Mouse (Mus musculus): Measurements from ENCODE around the gene Baiap2l2. TPM values are rescaled to one million over a fixed set of nuclear protein-coding genes. Genes with fewer than 3 reads are reported as not detected.
"Not testable (repeated sequence)": the region's sequence is repeated elsewhere in the genome, so short reads cannot be mapped to it uniquely, and the experiment has no call there.

Gene Baiap2l2
- total RNA-seq, 2 experiments from 2014 or later, result 3.1 to 3.2 TPM

GRCm38 (mm10) chr15:79251168-79251567 is 34.2 kb downstream of the Baiap2l2 start:
- intact Hi-C loops (cut with DNase I), result no loop called here
- Histone ChIP-seq H3K4me3 (no peak overlapping the region), H3K27ac (no peak overlapping the region)
- DNase-seq, result no peak
- no peak for TF ChIP-seq CTCF (IDR thresholded peaks at IDR 0.05)

DNA sequence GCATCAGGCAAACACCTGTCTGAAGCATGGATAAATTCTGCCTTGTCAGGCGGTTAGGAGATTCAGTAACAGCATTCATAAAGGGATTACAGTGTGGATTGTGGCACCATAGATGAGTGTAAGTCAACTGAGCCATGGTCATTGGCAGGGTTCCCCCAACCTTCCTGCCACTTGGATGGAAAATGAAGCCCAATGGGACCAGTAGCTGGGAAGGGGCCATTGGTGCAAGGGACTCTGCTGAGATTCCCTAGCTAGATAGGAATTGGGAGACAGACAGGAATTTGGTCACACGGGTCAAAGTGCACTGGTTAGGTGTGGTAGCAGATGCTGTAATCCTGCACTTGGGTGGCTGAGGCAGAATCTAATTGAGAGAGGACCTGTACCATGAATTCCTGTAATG is 35.1 kb downstream of the Baiap2l2 start:
- intact Hi-C loops (cut with DNase I), result no loop called here
- DNase-seq, result no peak
- no peak overlapping the region for H3K27ac ChIP-seq
- no peak overlapping the region for H3K4me3 ChIP-seq
- no peak for TF ChIP-seq CTCF (IDR thresholded peaks at IDR 0.05)

GRCm38 (mm10) chr15:79245321-79245720 is 40.0 kb downstream of the Baiap2l2 start:
- Histone ChIP-seq H3K4me3 (peak overlapping the region; percentile 0; the same call in 1 of the 2 replicates), H3K27ac (peak overlapping the region; percentile 95)
- intact Hi-C loops (cut with DNase I), result loop anchor here (10.0 kb wide), 1 partner anchor 359 kb away; the partner anchor contains the start of gene Dmc1
- no peak for TF ChIP-seq CTCF (IDR thresholded peaks at IDR 0.05)
- no peak for DNase-seq

- intact Hi-C loops (cut with DNase I), result loop anchor here (5.0 to 10.0 kb wide), 2 partner anchors 83 to 361 kb away; partner anchors contain the start of genes Dmc1 and Pla2g6
- TF ChIP-seq CTCF (IDR thresholded peaks at IDR 0.05), result no peak
- peak overlapping the region; percentile 95 for H3K27ac ChIP-seq
- peak overlapping the region; percentile 23; the same call in 1 of the 2 replicates for H3K4me3 ChIP-seq
- peak; percentile 61 for DNase-seq
Observed at GRCm38 (mm10) chr15:79244071-79244893, 41.1 kb downstream of the Baiap2l2 start.

DNA sequence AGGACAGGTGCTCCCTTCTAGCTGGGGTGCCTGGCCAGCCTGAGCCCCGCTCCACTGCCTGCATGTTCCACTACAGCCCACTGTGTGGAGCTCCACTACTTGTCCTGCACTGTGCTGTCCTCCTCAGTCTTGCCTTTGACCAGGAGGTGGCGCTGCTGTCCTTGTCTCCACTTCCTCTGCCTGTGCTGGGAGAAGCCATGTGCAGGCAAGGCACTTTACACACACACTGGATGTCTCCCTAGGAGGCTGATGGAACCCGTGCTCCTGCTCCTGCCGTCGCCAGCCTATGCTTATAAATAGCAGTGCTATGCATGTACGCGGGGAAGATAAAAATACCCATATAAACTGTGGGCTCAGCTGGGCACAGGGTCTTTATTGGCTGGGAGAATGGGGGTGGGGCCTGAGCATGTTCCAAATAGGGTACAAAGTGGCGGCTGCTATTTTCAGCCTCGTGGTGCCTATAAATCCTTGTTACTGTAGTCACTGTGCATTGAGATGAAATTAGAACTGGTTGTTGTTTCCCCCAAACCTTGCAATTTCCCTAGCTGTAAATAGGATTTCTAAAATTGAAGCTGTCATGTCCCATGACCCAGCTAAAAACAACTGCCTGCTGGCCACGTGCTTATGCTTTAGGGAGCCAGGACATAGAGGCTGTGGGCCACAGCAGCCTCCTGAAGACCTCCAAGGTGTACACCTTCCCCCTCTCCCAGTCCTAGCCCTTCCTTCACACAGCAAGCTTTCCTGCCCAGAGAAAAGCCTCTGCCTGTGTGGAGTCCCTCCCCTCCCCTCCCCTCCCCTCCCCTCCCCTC is 41.9 kb downstream of the Baiap2l2 start:
- TF ChIP-seq CTCF (IDR thresholded peaks at IDR 0.05), result no peak
- Histone ChIP-seq H3K4me3 (peak overlapping the region; percentile 32), H3K27ac (peak overlapping the region; percentile 95)
- DNase-seq, result peak; percentile 97
- intact Hi-C loops (cut with DNase I), result loop anchor here (1.0 to 10.0 kb wide), 4 partner anchors 37 to 361 kb away; partner anchors contain the start of genes Dmc1 and Pla2g6

GRCm38 (mm10) chr15:79242574-79243233 is 42.6 kb downstream of the Baiap2l2 start:
- intact Hi-C loops (cut with DNase I), result loop anchor here (1.0 to 10.0 kb wide), 4 partner anchors 38 to 362 kb away; partner anchors contain the start of genes Dmc1 and Pla2g6
- no peak for TF ChIP-seq CTCF (IDR thresholded peaks at IDR 0.05)
- peak overlapping the region; percentile 95 for H3K27ac ChIP-seq
- H3K4me3 ChIP-seq, result peak overlapping the region; percentile 32
- DNase-seq, result no peak

- DNase-seq, result no peak
- H3K27ac ChIP-seq, result no peak overlapping the region
- intact Hi-C loops (cut with DNase I), result no loop called here
- no peak for TF ChIP-seq CTCF (IDR thresholded peaks at IDR 0.05)
- H3K4me3 ChIP-seq, result no peak overlapping the region
Observed at GRCm38 (mm10) chr15:79238036-79238435, 47.3 kb downstream of the Baiap2l2 start.

- DNase-seq, result no peak
- no peak overlapping the region for H3K27ac ChIP-seq
- H3K4me3 ChIP-seq, result no peak overlapping the region
- no peak for TF ChIP-seq CTCF (IDR thresholded peaks at IDR 0.05)
- intact Hi-C loops (cut with DNase I), result no loop called here
Observed at GRCm38 (mm10) chr15:79235268-79235667, 50.1 kb downstream of the Baiap2l2 start.

DNA sequence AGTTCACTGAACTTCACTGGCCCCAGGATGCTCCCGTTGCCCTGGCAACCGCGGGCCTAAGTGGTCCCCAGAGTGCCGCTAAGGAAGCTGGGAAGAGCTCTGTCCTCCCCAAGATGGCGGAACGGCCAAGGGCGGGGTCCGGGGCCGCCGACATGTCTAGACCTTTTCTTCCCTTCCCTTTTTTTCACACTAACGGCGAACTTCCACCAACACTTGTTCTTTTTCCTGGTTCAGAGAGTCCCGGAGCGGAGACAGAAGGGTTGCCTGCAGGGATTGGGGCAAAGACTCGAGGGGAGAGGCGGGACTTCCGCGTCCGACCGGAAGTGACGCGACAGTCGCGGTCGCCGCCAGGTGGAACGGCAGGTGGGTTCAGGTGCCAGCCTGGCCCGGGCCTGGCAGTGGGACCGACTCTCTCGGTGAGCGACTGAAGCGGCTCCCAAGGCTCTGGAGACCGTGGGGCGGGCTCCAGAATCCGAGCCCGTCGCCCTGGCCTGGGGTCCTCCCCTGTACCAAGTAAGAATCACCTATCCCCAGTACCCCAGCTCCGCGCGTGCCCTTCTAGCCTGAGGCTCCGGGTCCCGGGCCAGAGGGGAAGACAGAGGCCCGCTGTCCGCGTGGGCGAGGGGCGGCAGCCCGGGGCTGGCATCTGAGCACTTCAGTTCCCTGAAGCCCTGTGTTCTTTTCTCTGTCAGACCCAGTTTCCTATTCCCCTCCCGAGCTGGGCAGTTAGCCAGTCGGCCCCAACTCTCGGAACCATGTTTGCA is 56.1 kb downstream of the Baiap2l2 start, which contains the start of the genes Pick1 and Gm49486:
Gene Pick1 (plus strand): TSS at position 116 of the 764 bp plus-strand sequence.
Gene Gm49486 (plus strand): TSS at position 334 of the 764 bp plus-strand sequence.
- intact Hi-C loops (cut with DNase I), result no loop called here
- no peak for TF ChIP-seq CTCF (IDR thresholded peaks at IDR 0.05)

GRCm38 (mm10) chr15:79225780-79226179 is 59.6 kb downstream of the Baiap2l2 start:
- TF ChIP-seq CTCF (IDR thresholded peaks at IDR 0.05), result peak; percentile 15; the same call in 1 of the 2 replicates
- intact Hi-C loops (cut with DNase I); H3K4me3 ChIP-seq; DNase-seq; H3K27ac ChIP-seq: not testable (repeated sequence)

More for the DNA sequence above, 56.1 kb downstream of the Baiap2l2 start, which contains the start of the genes Pick1 and Gm49486:
- peak; percentile 93 for DNase-seq
- H3K27ac ChIP-seq, result peak within 1 kb of the TSS; percentile 98
- H3K4me3 ChIP-seq, result peak within 1 kb of the TSS; percentile 83

DNA sequence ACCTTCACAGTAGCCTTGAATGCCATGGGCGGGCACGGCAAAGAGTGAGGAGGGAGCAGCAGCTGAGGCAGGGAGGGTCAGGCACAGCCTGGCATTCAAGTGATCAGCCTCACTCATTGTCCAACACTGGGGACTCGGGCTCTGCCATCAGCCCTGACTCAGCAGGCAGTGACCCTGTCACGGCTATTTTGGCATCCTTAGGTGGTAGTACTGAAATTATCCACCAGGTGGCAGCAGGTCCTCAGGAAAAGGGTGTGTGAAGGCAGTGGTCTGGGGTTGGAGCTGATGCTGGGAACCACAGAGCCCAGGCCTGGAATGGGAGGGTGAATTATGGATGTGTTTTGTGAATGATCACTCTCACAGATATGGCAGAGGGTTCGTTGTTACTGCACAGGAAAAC is 60.7 kb downstream of the Baiap2l2 start:
- H3K4me3 ChIP-seq, result peak overlapping the region; percentile 65
- peak overlapping the region; percentile 84 for H3K27ac ChIP-seq
- intact Hi-C loops (cut with DNase I), result no loop called here
- DNase-seq, result peak; percentile 86
- TF ChIP-seq CTCF (IDR thresholded peaks at IDR 0.05), result peak; percentile 94
